Mouse (Mus musculus): ENCODE results near the gene Sac3d1.

DNA sequence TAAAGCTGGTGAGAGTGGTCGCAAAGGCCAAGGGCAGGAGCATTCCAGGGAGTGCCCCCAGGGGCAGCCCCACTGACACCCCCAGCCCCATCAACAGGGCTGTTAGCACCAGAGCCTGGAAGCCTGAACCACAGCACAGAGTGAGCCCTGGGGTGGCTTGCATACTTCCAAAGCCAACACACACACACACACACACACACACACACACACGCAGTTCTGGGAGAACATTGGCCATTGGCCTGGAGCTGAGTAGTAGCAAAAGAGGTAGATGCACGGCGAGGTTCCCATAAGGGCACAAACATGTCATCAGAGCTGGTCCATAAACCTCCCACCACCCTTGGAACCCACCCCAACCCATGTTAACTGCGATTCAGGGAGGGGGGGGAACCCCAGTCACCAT is 51.9 kb downstream of the Sac3d1 start:
- no peak for TF ChIP-seq POLR2A (IDR thresholded peaks at IDR 0.05; ENCODE audit: insufficient read length, low read depth)
- no peak for TF ChIP-seq USF1 (IDR thresholded peaks at IDR 0.05; ENCODE audit: low read depth)
- TF ChIP-seq MYOG (IDR thresholded peaks at IDR 0.05; ENCODE audit: control insufficient read depth in 1 of 3, insufficient read depth in 1 of 3, insufficient read length in 2 of 3, low read depth in 2 of 3) = no peak
- no peak for TF ChIP-seq TCF12 (IDR thresholded peaks at IDR 0.05; ENCODE audit: insufficient read depth, poor library complexity, severe bottlenecking)
- no peak for TF ChIP-seq E2F4 (IDR thresholded peaks at IDR 0.05; ENCODE audit: insufficient read depth)
